ENCODE assay signal across 11 mouse cellular contexts in the genomic region with DNA sequence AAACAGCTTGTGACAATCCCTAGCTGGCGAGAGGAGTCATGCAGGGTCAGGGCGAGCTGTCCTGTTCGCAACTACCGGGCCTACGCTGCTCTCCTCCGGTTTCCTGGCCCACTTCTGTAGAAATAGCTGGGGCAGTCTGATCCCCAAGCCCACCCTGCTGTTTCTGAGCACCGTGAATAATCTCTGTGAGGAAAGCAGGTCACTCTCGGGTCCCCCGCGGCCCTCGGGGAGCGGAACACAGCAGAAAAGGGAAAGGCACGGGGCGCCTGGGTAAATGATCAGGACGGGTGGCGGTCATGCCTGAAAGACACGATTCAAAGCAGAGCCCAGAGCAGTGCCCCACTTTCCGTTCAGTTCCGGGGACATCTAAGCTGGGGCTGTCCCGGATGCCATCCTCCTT.
DNase-seq lines count a peak whose midpoint lies in the region; ATAC-seq lines count a peak whose summit lies in the region.
"Had no signal": no experiment of that assay in that cellular context is flagged by ENCODE, and none has a peak within 500 bp of the region (broad histone marks: within the 10 kb centered on the region; RNA-seq: fewer than 3 reads in every experiment).

No protein-coding gene starts in this region.

- H3K4me2 ChIP-seq in hindbrain, embryonic 16.5 days (ENCODE audit: low read length): no peak overlapping the region; the same call in 1 of the 2 replicates
- peak overlapping the region; percentile 25 for H3K4me2 ChIP-seq in embryonic facial prominence, embryonic 12.5 days (replicated peaks)
- 0 out of 2 replicates have a peak overlapping the region, but pooled peaks have one; percentile 7 for H3K4me2 ChIP-seq in hindbrain, embryonic 15.5 days
- H3K4me2 ChIP-seq in midbrain, embryonic 15.5 days: peak overlapping the region; percentile 14; the same call in 1 of the 2 replicates
- H3K4me2 ChIP-seq: lung, embryonic 14.5 days had no signal

- H3K9me3 ChIP-seq in hindbrain, embryonic 10.5 days: 0 out of 2 replicates have a peak, but pooled peaks cover 9% of the 10 kb centered on the region
- no peaks in the 10 kb centered on the region for H3K9me3 ChIP-seq in hindbrain, embryonic 16.5 days (ENCODE audit: control insufficient read depth, low read length)
- no peaks in the 10 kb centered on the region for H3K9me3 ChIP-seq in embryonic facial prominence, embryonic 12.5 days
- no peaks in the 10 kb centered on the region for H3K9me3 ChIP-seq in hindbrain, embryonic 15.5 days
- H3K9me3 ChIP-seq in midbrain, embryonic 15.5 days: no peaks in the 10 kb centered on the region

- no peak overlapping the region for H3K9ac ChIP-seq in hindbrain, embryonic 16.5 days (ENCODE audit: low read depth, low read length)
- no peak overlapping the region for H3K9ac ChIP-seq in embryonic facial prominence, embryonic 12.5 days
- no peak overlapping the region for H3K9ac ChIP-seq in hindbrain, embryonic 15.5 days
- no peak overlapping the region for H3K9ac ChIP-seq in midbrain, embryonic 15.5 days
- H3K9ac ChIP-seq: lung, embryonic 14.5 days had no signal

- H3K27ac ChIP-seq in hindbrain, embryonic 10.5 days: peak overlapping the region; percentile 56
- H3K27ac ChIP-seq in hindbrain, embryonic 16.5 days (ENCODE audit: low read depth, low read length): no peak overlapping the region
- H3K27ac ChIP-seq in embryonic facial prominence, embryonic 12.5 days: no peak overlapping the region
- no peak overlapping the region for H3K27ac ChIP-seq in hindbrain, embryonic 15.5 days (replicated peaks)
- H3K27ac ChIP-seq in midbrain, embryonic 15.5 days: no peak overlapping the region

- peak overlapping the region; percentile 32 for H3K4me3 ChIP-seq in hindbrain, embryonic 10.5 days
- no peak overlapping the region for H3K4me3 ChIP-seq in hindbrain, embryonic 16.5 days (ENCODE audit: low read length)
- H3K4me3 ChIP-seq in embryonic facial prominence, embryonic 12.5 days: no peak overlapping the region
- H3K4me3 ChIP-seq in hindbrain, embryonic 15.5 days: no peak overlapping the region
- H3K4me3 ChIP-seq in midbrain, embryonic 15.5 days: no peak overlapping the region
- H3K4me3 ChIP-seq: myocyte had no signal

- DNase-seq in hindbrain, embryonic 10.5 days (ENCODE audit: low spot score): no peak
- DNase-seq in yolk sac, embryonic 10.5 days (ENCODE audit: low spot score): no peak
- DNase-seq in frontal cortex, postnatal 25 days (ENCODE audit: low spot score in 2 of 2): no peak

- 5% methylated on average over 20 of the region's 20 CpGs for WGBS in hindbrain, embryonic 10.5 days
- 22% methylated on average over 20 of the region's 20 CpGs for WGBS in hindbrain, embryonic 16.5 days
- WGBS in embryonic facial prominence, embryonic 12.5 days: 9% methylated on average over 20 of the region's 20 CpGs
- 9% methylated on average over 20 of the region's 20 CpGs for WGBS in hindbrain, embryonic 15.5 days
- 14% methylated on average over 20 of the region's 20 CpGs for WGBS in midbrain, embryonic 15.5 days

- H3K27me3 ChIP-seq in hindbrain, embryonic 10.5 days (ENCODE audit: insufficient read depth, poor library complexity, severe bottlenecking): peaks cover 20% of the 10 kb centered on the region
- no peaks in the 10 kb centered on the region for H3K27me3 ChIP-seq in hindbrain, embryonic 16.5 days (replicated peaks; ENCODE audit: control insufficient read depth, insufficient read depth, low read length)
- no peaks in the 10 kb centered on the region for H3K27me3 ChIP-seq in embryonic facial prominence, embryonic 12.5 days
- 0 out of 2 replicates have a peak, but pooled peaks cover 2% of the 10 kb centered on the region for H3K27me3 ChIP-seq in hindbrain, embryonic 15.5 days
- H3K27me3 ChIP-seq in midbrain, embryonic 15.5 days (replicated peaks): no peaks in the 10 kb centered on the region

- peaks cover 45% of the 10 kb centered on the region for H3K4me1 ChIP-seq in hindbrain, embryonic 10.5 days (replicated peaks)
- peaks cover 8% of the 10 kb centered on the region; the same call in 1 of the 2 replicates for H3K4me1 ChIP-seq in hindbrain, embryonic 16.5 days (ENCODE audit: control insufficient read depth, insufficient read depth, low read depth, low read length)
- peaks cover 3% of the 10 kb centered on the region; the same call in 1 of the 2 replicates for H3K4me1 ChIP-seq in embryonic facial prominence, embryonic 12.5 days
- peaks cover 16% of the 10 kb centered on the region for H3K4me1 ChIP-seq in hindbrain, embryonic 15.5 days (replicated peaks)
- H3K4me1 ChIP-seq in midbrain, embryonic 15.5 days: peaks cover 17% of the 10 kb centered on the region

- ATAC-seq in hindbrain, embryonic 16.5 days: no peak
- no peak for ATAC-seq in embryonic facial prominence, embryonic 12.5 days (ENCODE audit: insufficient number of reproducible peaks, insufficient read depth, low FRiP score, low TSS enrichment)
- ATAC-seq in hindbrain, embryonic 15.5 days (ENCODE audit: low FRiP score, low read depth): no peak
- no peak for ATAC-seq in midbrain, embryonic 15.5 days (replicated peaks)
- no peak for ATAC-seq in monocyte, adult 5-6 weeks (replicated peaks; ENCODE audit: insufficient number of reproducible peaks, low FRiP score, low TSS enrichment, poor library complexity, severe bottlenecking)
- ATAC-seq: inflammation-experienced regulatory T-cells, adult 6 months had no signal

- no peaks in the 10 kb centered on the region for H3K36me3 ChIP-seq in hindbrain, embryonic 10.5 days
- H3K36me3 ChIP-seq in hindbrain, embryonic 16.5 days (ENCODE audit: control insufficient read depth, insufficient read depth, low read length): no peaks in the 10 kb centered on the region
- H3K36me3 ChIP-seq in embryonic facial prominence, embryonic 12.5 days: no peaks in the 10 kb centered on the region
- no peaks in the 10 kb centered on the region for H3K36me3 ChIP-seq in hindbrain, embryonic 15.5 days
- no peaks in the 10 kb centered on the region for H3K36me3 ChIP-seq in midbrain, embryonic 15.5 days (replicated peaks)
